Mouse (Mus musculus): ENCODE measurements at regions not wholly inside any gene's neighbourhood (a gene's known extent, or its start where the extent isn't known, plus 50 kb on each side); places are given as distances from the start of the nearest gene placed in this dataset.

DNA sequence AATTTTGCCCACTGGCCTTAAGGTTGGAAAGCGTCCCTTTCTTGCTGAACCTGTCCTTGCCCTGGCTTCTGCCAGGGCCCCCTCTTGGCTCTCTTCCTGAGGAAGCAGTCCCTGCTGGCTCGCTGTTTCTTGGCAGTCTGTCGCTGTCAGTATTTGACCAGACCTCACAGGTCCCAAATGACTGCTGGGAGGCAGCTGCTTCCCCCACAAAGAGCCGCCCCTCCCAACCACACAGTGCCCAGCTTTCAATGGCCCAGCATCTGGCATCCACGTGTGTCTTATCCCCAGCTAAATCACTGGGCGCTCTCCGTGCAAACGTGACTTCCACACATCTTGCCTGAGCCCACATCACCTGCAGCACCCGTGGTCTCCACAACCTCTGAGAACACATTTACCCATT, 345.3 kb downstream of the Bcor start:
- ATAC-seq (replicated peaks; ENCODE audit: low FRiP score, poor library complexity, severe bottlenecking) = no peak

DNA sequence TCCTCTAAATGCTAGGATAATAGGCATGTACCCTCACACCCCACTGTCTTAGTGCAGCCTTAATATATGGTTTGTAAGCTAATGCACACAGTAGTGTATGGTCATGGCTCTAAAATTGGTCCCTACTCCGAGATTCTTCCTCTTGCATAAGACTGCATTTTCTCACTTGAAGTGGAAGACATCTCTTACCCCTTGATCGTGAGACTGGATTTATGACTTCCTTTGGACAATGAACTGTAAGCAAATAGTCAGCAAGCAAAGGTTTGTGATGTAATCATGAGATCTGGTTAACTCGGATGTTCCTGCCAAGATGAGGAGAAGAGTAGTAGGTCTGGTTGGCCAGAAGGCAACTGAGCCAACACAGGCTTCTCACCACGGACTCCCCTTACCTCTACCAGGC, 344.3 kb downstream of the Bcor start:
- no peak for ATAC-seq (replicated peaks; ENCODE audit: low FRiP score, poor library complexity, severe bottlenecking)

DNA sequence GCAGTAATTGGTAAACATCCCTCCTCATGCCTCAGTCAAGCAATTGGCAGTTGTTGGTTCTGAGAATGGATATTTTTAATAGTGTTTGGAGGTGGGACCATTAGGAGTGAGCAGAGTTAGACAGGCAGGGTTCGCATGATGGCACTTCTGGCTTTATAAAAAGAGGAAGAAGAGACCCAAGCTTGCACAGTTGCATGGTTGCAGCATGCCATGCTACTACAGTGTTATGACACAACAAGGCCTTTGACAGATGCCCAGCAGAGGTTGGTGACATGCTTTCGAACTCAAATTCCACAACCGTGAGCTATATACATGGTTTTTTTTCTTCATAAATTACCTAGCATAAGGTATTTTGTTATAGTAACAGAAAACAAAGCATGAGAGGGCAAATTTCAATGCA, 341.5 kb downstream of the Bcor start:
- no peak for ATAC-seq (replicated peaks; ENCODE audit: low FRiP score, poor library complexity, severe bottlenecking)

DNA sequence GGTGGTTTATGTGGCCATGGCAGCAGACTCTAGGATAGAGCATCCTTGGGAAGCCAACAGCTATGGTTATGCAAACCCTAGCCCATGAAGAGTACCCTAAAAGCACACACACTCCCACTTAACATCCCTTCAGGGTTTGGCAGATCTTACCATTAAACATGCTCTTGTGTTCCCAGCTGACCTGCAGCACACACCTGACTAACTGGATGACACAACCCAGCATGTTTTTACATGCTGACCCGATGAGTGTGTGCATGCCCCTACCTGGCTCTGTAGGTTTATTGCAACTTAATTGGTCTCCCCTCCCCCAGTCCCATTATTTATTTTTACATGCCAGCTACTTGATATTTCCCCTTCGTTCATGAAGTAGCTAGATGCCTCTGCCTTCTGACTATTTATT, 339.0 kb downstream of the Bcor start:
- no peak for ATAC-seq (replicated peaks; ENCODE audit: low FRiP score, poor library complexity, severe bottlenecking)

DNA sequence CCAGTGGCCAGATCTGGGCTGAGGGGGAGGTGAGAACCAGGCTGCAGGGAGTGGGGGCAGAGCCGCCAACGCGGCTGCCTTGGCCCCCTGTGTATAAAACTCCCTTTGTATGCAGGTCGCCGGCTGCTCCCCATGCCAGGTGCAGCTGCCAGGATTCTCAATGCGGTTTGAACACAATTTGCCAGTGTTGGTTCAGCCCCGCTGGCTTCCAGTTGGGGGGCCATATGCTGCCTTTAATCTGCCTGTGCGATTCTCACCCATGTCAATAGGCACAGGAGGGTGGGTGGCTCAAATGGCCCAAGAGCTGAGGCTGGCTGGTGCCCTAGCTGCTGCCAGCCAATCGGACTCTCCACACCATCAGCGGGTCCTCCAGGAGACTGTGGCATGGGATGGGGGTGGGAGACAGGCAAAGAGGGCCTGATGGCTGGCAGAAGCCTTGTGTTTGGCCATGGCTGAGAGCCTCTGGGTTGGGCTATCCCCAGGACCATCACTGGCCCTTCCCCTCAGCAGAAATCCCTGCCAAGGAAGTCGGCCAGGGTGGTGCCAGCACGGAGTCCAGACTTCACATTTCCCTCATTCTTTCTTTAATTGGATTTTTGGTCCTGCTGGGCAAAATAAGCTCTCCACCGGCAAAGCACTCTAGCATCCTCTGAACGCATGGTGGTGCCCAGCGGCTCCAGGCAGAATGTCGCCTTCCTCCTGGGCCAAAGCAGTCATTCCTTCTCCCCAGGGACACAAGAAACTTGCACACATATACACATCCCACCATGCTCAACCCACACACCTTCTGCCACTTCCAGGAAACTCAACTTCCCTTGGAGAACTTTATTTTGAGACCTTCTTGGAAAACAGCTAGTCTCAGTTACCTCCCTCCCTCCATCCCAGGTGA, 338.0 kb downstream of the Bcor start:
- ATAC-seq (replicated peaks; ENCODE audit: low FRiP score, poor library complexity, severe bottlenecking) = no peak

DNA sequence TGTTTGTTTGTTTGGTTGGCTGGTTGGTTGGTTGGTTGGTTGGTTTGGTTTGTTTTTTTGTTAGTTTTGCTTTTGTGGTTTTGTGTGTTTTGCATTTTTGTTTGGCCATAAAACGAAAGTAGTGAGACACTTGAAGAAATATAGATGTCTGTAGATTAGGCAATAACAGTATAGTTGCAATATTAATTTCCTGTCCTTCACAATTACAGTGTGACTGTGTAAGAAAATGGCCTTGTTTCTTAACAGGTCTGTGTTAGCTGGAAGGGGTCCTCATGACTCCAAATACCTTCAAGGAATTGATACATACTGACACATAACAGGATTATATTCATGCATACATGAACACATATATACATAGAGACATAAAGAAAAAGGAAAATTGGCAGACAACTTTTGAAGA, 334.2 kb downstream of the Bcor start:
- ATAC-seq (replicated peaks; ENCODE audit: low FRiP score, poor library complexity, severe bottlenecking) = no peak

DNA sequence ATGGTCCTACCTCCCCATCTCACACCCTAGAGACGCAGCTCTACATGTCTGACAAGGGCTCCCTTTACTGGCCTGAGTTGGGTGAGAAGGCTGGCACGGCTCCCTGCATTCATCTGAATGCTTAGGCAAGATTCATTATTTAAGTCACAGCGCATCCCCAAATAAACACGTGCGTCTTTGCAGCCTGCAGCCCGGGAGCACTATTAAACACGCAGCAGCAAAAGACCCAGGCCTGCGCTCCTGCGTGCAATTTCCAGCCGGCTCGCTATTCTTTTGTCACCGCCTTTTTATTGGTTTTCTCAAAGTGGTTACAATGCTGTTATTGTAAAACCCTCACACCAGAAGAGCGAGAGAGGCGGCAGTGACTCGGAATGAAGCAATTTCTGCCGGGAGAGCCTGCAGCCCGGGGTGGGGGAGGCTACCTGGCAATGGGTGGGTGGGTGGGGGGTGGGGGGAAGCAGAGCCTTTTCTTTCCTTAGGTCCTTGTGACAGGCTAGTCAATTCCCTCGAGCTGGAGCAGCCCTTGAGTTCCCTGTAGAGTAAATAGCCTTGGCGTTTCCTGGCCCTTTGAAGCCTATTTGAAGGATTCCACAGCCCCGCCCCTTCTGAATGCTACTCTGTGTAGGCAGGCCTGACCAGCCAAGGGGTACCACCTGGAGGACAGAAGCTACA, 333.3 kb downstream of the Bcor start:
- no peak for ATAC-seq (replicated peaks; ENCODE audit: low FRiP score, poor library complexity, severe bottlenecking)

DNA sequence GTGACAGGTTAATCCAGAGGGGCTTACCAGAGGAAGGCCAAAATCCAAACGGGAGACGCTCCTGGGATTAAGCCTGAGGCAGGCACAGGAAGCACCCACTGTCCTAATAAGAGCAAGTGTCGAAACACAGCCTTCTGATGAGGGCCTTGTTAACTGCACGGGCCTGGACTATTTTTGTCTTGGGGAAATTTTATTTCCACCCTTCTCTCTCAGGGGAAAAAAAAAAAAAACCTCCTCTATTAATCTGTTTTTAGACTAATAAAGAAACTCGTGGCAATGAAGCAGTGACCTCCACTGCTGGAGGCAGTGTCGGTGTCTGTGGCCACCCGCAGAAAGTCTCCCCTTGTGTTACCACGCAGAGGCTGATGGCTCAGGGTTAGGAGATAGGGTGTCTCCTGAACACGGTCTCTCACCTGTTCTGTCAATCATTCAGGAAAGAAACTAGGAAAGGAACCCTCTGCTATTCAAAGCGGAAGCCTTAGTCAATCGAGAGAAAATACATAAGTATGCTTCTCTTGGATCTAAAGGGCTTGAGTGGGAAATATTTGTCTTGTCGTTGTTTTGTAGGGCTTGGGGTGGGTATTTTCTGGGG, 330.6 kb downstream of the Bcor start:
- no peak for ATAC-seq (replicated peaks; ENCODE audit: low FRiP score, poor library complexity, severe bottlenecking)

DNA sequence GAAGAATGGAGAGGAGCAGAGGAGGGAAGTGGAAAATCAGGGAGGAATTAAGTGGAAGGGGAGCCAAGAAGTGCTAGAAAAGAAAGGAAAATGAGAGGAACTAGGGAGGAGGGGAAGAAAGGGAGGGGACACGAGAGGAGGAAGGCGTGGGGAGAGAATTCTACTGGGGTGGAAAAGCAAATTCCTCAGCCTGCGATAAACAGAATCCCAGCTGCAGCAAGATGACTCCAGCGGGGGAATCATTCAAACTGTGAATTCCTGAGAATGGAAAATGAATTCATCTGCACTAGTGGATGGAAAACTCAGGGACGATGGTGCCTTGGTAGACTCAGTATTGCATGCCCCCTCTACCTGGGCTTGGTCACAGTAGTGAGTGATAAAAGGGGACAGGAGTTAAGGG, 322.6 kb downstream of the Bcor start:
- no peak for ATAC-seq (replicated peaks; ENCODE audit: low FRiP score, poor library complexity, severe bottlenecking)

DNA sequence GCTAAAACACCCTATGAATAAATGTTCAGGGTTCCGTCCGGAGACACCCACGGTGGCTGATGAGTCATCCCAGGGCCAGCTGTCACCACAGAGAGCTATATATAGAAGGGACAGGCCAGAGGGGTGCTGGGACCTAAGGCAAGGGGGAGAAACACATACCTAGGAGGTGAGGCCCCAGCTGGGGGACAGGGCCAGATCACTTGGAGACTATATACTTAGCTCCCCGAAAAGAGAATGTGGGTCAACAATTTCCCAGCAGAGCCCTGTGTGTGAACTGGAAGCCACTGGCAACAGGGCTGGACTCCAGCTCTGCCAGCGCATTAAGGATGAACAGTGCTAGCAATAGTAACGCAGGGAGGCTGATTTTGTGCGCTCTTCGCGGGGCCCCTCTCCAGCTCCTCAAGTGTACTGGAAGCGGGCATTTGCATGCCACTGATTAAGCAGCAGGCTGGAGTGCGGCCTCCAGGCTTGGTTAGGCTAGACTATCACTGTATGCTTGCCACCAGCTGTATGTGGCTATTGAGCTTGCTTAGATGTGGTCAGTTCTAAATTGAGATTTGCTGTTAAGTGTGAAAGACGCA, 320.4 kb downstream of the Bcor start:
- no peak for ATAC-seq (replicated peaks; ENCODE audit: low FRiP score, poor library complexity, severe bottlenecking)

DNA sequence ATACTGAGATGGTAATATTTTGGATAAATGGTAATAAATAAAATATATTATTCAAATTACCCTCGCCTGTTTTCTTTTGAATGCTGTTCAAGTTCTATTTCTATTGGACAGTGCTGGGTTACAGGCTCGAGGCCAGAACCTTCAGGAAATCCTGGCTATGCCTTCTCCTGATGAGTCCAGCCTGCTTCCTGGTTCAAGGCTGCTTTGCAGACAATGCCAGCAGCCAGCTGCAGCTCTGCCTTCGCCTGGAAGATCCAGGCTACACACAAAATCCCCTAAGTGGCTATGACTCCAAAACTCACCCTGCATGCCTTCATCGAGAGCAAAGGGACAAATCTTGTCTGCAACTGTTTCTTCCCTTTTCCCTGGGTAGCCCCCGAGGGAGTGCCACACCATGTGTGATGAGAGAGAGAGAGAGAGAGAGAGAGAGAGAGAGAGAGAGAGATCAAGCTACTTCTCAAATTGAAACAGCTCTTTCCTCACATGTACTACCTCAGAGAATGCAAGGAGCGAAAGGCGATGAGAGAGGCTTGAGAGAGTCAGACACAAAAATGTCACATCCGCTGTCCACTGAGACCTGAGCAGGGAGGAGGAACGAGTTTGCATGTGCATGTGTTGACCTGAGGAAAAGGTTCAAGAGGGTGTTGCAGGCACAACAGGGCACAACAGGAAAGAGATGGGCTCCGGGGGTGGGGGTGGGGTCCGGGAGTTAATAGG, 319.7 kb downstream of the Bcor start:
- ATAC-seq (replicated peaks; ENCODE audit: low FRiP score, poor library complexity, severe bottlenecking) = no peak

DNA sequence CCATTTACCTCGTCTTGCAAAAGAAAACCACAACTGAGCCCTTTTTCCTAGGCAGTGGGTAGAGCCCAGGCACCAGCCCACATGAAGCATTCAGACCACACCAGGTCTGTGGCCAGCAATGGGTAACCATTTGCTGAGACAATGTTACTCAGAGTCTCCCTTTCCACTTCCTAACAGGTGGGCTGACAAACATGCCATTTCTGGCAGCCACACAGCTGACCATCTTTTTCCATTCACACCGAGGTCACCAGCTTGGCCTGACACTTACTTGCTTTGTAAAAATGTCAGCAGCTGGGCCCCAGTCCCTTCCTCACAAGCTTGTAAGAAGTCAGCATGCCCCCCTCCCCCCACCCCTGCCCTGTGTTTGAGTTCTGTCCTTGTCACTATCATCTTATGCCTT, 314.6 kb downstream of the Bcor start:
- no peak for ATAC-seq (replicated peaks; ENCODE audit: low FRiP score, poor library complexity, severe bottlenecking)

DNA sequence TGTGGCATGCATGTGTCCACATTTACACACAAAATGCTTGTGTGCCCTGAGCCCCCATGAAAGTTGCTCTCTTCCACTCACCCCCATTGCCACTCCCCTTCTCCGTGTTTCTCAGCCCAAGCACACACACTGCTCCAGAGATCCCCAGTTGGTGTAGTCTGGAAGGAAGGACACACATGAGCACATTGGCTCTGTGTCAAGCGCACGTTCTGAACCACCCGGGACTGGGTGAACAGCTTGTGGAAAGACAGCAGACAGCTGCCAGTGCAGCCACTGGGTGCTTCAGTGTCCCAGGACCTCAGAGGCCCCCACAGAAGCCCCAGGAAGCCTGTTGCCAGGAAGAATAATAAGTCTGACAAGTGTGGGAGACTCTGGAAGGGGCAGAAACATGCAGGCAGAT, 304.2 kb downstream of the Bcor start:
- no peak for ATAC-seq (replicated peaks; ENCODE audit: low FRiP score, poor library complexity, severe bottlenecking)

DNA sequence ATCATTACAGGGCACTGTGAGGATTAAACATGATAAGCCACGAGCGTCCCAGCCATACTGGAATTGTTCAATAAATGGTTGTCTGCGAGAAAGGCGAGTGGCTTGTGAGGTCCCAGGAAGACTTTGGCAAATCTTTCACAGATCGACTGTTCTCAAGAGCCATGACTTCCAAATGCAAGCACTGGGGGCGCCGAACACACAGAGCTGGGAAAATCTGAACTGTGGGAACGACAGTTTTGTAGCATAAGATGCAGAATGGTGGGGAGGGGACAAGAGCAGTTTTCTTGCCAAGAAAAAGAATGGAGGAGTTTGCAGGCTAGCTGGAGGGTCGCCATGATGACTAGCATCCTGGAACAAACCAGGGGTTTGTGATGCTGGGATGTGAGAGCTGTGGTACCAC, 300.8 kb downstream of the Bcor start:
- ATAC-seq (replicated peaks; ENCODE audit: low FRiP score, poor library complexity, severe bottlenecking) = no peak

DNA sequence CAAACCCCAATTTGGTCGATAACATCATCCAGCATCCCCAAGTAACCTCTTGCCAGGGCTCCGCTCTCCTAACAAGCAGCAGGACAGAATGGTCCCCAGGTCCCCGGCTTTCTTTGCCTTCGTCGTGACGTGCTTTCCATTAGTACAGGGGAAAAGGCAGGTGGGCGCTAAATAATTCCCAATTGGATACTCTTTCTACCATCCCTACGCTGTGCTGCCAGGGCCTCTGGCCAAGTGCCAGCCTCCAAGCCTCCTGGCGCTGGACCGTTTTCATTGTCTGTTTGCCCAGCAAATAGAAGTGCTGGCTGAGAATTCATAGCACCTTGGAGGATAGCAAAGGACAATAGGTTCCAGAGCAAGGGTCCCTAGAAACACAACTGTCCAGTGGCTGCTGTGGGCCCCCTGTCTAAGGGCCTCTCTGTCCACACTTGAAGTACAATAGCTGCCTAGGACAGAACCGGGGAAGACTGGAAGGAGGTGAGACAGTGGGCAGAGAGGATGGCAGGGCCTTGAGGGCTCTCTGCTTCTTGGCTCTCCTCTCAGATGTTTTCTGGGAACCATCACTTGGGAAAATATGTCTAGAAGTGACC, 298.9 kb downstream of the Bcor start:
- no peak for ATAC-seq (replicated peaks; ENCODE audit: low FRiP score, poor library complexity, severe bottlenecking)

DNA sequence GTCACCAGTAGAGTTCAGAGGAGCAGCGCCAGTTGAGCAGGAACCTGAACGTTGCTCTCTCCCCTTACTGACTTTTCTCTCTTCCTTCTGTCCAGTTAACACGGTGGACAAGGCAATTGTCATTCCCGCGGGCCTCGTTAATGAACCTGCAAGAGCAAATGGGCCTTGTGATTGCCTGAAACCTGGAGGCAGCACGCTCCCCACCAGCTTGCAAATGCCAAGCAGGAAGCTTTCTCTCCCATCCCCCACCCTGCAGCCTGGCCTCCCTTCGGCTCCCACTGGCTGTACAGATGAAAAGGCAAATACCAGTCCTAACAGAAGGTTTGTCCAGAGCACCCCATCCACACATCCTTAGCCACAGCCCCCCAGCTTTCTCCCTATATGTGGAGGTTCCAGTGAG, 298.3 kb downstream of the Bcor start:
- ATAC-seq (replicated peaks; ENCODE audit: low FRiP score, poor library complexity, severe bottlenecking) = no peak

DNA sequence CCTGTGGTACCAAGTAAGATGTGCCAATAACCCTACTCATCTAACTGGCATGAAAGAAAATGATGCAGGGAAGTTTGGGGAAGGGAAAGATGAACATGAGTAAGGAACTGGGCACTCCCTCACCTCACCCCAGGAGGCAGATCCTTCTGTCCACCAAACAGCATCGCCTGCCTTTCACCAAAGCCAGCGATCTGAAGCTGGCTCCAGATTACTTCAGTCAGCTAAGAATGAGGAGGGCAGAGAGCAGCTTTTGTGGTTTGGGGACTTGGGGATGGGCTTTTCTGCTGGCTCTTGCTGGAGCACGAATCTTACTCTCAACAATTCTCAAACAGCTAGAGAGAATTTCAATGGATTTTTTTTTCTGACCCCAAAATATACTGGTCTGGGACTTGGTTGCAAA, 297.0 kb downstream of the Bcor start:
- ATAC-seq (replicated peaks; ENCODE audit: low FRiP score, poor library complexity, severe bottlenecking) = no peak

DNA sequence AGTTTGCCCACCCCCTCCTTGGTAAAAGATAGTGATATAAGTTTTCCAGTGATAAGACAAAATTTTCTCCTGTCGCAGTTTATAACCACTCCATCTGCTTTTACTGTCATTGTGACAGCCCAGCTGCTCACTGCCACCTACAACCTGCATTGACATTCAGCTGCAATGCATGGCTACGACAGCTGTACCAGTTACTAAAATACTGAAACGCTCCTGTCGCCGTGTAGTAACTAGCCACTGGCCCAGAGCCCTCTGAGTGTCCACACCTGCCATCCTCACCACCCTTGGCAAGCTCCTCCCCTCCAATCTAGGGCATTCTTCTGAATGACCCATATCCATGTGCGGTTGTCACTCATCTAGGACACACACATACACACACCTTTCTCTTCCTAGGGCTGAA, 286.2 kb downstream of the Bcor start:
- no peak for ATAC-seq (replicated peaks; ENCODE audit: low FRiP score, poor library complexity, severe bottlenecking)

DNA sequence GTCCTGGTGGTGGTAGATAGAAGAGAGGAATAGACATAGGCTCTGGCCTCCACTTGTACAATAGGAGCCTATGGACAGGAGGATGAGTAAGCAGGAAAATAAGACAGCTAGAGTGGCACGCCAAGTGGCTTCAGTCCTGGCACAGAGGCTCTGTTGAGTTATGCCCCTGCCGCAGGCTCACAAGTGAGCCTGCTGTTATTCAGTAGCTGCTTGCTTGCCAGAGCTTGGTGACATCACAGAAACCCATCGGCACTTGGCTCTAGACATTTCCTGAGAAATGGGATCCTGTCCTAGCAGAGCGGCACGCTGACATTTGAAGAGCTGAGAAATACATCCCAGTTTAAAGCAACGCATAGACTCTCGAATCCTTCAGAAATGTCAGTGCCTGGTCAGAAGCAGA, 283.5 kb downstream of the Bcor start:
- no peak for ATAC-seq (replicated peaks; ENCODE audit: low FRiP score, poor library complexity, severe bottlenecking)

DNA sequence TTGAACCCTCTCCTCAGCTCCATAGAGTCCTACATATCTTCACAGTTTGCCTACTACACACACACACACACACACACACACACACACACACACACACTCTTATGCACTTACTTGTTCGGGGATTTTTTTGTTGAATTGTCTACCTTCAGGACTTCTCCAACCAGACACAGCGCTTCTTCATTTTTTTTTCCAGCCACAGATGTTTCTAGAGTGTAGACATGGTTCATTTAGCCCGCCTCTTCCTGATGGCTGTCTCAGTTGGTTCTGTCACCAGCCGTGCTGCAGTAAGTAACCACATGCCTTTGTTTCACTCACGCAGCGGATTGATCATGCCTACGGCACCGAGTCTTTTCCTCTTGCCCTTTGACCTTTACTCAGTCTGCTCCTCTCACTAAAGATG, 282.1 kb downstream of the Bcor start:
- no peak for ATAC-seq (replicated peaks; ENCODE audit: low FRiP score, poor library complexity, severe bottlenecking)

All from erythroid progenitor cell, adult 5-6 weeks (primary cell).